ENCODE assay signal across 15 mouse cellular contexts in genomic region chr6:86180617-86181016, GRCm38 (mm10). TPM values are rescaled to one million over a fixed set of nuclear protein-coding genes. Genes with fewer than 3 reads are reported as not detected.
DNase-seq lines count a peak whose midpoint lies in the region; ATAC-seq and TF ChIP-seq lines count a peak whose summit lies in the region.
"Had no signal": no experiment of that assay in that cellular context is flagged by ENCODE, and none has a peak within 500 bp of the region (broad histone marks: within the 10 kb centered on the region; RNA-seq: fewer than 3 reads in every experiment).

No protein-coding gene starts in this region.

- no peak overlapping the region for H3K4me3 ChIP-seq in heart, postnatal 0 days (ENCODE audit: low read depth, low read length)
- H3K4me3 ChIP-seq: erythroblast, embryonic 14.5 days had no signal

- H3K9ac ChIP-seq in heart, postnatal 0 days (replicated peaks; ENCODE audit: low read depth, low read length): no peak overlapping the region
- H3K9ac ChIP-seq: hindbrain, embryonic 14.5 days had no signal

- no peak for TF ChIP-seq CTCF in heart, postnatal 0 days (IDR thresholded peaks at IDR 0.05; ENCODE audit: low read depth)

- H3K4me1 ChIP-seq in heart, postnatal 0 days (ENCODE audit: control insufficient read depth, insufficient read depth): no peaks in the 10 kb centered on the region

- peak; percentile 15 for DNase-seq in heart, postnatal 0 days (ENCODE audit: low spot score)
- no peak for DNase-seq in heart, postnatal 4 days
- peak; percentile 44 for DNase-seq in ovary, adult 18-20 months (ENCODE audit: low spot score)
- no peak for DNase-seq in ovary, postnatal 36 days (ENCODE audit: low spot score)
- DNase-seq in lung, postnatal 10 days: peak; percentile 27
- DNase-seq in T-cell, adult 2 months (ENCODE audit: low spot score): no peak
- DNase-seq in gastrocnemius, postnatal 25 days: no peak
- DNase-seq: kidney, adult 2 months; right cerebral cortex, adult 18-20 months had no signal

- H3K27ac ChIP-seq in heart, postnatal 0 days (ENCODE audit: low read depth): no peak overlapping the region
- H3K27ac ChIP-seq: hindbrain, embryonic 14.5 days; macrophage had no signal

- WGBS in heart, postnatal 0 days: 11% methylated on average over 2 of the region's 2 CpGs

- H3K9me3 ChIP-seq in heart, postnatal 0 days (replicated peaks; ENCODE audit: control insufficient read depth, low read length): no peaks in the 10 kb centered on the region

- no peaks in the 10 kb centered on the region for H3K36me3 ChIP-seq in heart, postnatal 0 days (replicated peaks; ENCODE audit: control insufficient read depth, insufficient read depth, low read length)

- no peak for TF ChIP-seq EP300 in heart, postnatal 0 days (IDR thresholded peaks at IDR 0.05; ENCODE audit: low read depth)

- peak; percentile 57 for ATAC-seq in heart, postnatal 0 days (ENCODE audit: insufficient read depth, low read depth)
- ATAC-seq: midbrain, embryonic 16.5 days had no signal

- H3K27me3 ChIP-seq in heart, postnatal 0 days (ENCODE audit: control insufficient read depth, insufficient read depth, low read length): no peaks in the 10 kb centered on the region

- no peak overlapping the region for H3K4me2 ChIP-seq in heart, postnatal 0 days (ENCODE audit: low read depth, low read length)
- H3K4me2 ChIP-seq: hindbrain, embryonic 14.5 days had no signal

RNA-seq across cellular contexts. Expression of gene Tgfa, which starts 14.4 kb away (rescaled TPM):
- 7.2 and 13.1 TPM in 2 replicates for total RNA-seq in heart, postnatal 0 days (2014; rRNA removed; ENCODE audit: low replicate concordance)
- polyA plus RNA-seq in heart, postnatal 0 days (2015; fragmentation: Nextera tagmentation; extraction: Ambion mirVana): 1.1 TPM in 2 replicates
- total RNA-seq in heart, postnatal 4 days (2021): 1 to 10 TPM; 3.5 to 4.6 TPM
- under 1 TPM; 0.15 to 0.35 TPM for total RNA-seq in gastrocnemius, postnatal 25 days (2021)
- total RNA-seq: CH12.LX; granulocyte monocyte progenitor cell, adult 5-6 weeks had no signal
- polyA plus RNA-seq: erythroblast, embryonic 14.5 days; macrophage had no signal

Comparison
In these comparisons a context has a peak if more than half of its experiments do, and no peak if none do; other contexts are left out.
1. DNase-seq: peak in heart, postnatal 0 days (single experiment), ovary, adult 18-20 months (single experiment) and lung, postnatal 10 days (single experiment); none in heart, postnatal 4 days (single experiment), ovary, postnatal 36 days (single experiment), T-cell, adult 2 months (single experiment) and gastrocnemius, postnatal 25 days (single experiment).